Comparison of ENCODE assay signal across 8 mouse cellular contexts in the genomic region with DNA sequence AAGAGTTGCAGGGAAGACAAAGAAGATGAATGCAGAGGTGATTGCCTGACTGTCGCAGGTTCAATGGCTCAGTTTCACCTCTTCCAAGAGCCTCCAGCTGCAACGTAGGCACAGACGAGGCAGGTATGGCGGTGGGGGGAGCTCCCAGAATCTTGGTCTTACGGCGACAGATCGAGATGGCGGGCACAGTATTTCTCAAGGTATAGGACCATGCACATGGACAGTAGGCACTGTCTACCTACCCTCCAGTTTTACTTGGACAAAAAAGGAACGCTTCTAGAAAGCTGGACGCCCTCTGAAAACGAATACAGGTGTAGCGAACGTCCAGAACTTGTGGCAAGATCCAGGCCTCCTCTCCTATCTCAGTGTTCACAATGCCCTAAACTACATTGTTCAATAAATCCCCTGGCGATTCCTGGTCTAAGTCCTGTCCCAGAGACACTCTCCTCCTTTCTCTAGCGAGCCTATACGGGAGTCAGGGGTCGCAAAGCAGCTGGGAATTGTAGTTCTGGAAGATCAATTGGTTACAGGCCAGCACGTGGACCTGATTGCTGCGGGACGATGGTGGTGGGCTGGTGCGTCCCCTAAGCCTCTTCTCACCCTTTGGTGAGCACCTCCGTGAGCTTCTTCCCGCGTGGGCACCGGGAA. TPM values are rescaled to one million over a fixed set of nuclear protein-coding genes. Genes with fewer than 3 reads are reported as not detected.
DNase-seq lines count a peak whose midpoint lies in the region; ATAC-seq and TF ChIP-seq lines count a peak whose summit lies in the region.

No protein-coding gene starts in this region.

- peak overlapping the region; percentile 69 for H3K9ac ChIP-seq in embryonic facial prominence, embryonic 15.5 days
- peak overlapping the region; percentile 71 for H3K9ac ChIP-seq in hindbrain, embryonic 15.5 days
- H3K9ac ChIP-seq in limb, embryonic 14.5 days (ENCODE audit: low read depth, low read length, severe bottlenecking) = peak overlapping the region; percentile 87
- H3K9ac ChIP-seq in midbrain, embryonic 13.5 days (replicated peaks) = peak overlapping the region; percentile 76

- WGBS in heart, embryonic 10.5 days = 4% methylated on average over 25 of the region's 25 CpGs
- 2% methylated on average over 25 of the region's 25 CpGs for WGBS in embryonic facial prominence, embryonic 15.5 days
- WGBS in hindbrain, embryonic 15.5 days = 3% methylated on average over 25 of the region's 25 CpGs
- 4% methylated on average over 25 of the region's 25 CpGs for WGBS in limb, embryonic 14.5 days
- WGBS in midbrain, embryonic 13.5 days = 2% methylated on average over 25 of the region's 25 CpGs

- H3K4me1 ChIP-seq in heart, embryonic 10.5 days = peaks cover 6% of the 10 kb centered on the region
- H3K4me1 ChIP-seq in embryonic facial prominence, embryonic 15.5 days = peaks cover 10% of the 10 kb centered on the region
- peaks cover 22% of the 10 kb centered on the region for H3K4me1 ChIP-seq in hindbrain, embryonic 15.5 days (replicated peaks)
- H3K4me1 ChIP-seq in limb, embryonic 14.5 days (ENCODE audit: control insufficient read depth, insufficient read depth, low read length) = peaks cover 5% of the 10 kb centered on the region; the same call in 1 of the 2 replicates
- H3K4me1 ChIP-seq in midbrain, embryonic 13.5 days (replicated peaks) = peaks cover 20% of the 10 kb centered on the region
- peaks cover 5% of the 10 kb centered on the region for H3K4me1 ChIP-seq in testis, adult 2 months (ENCODE audit: control insufficient read depth, insufficient read depth, low read length)

- peak; percentile 89 for ATAC-seq in embryonic facial prominence, embryonic 15.5 days (ENCODE audit: insufficient number of reproducible peaks, low FRiP score, low TSS enrichment, low read depth)
- peak; percentile 93 for ATAC-seq in hindbrain, embryonic 15.5 days (ENCODE audit: low FRiP score, low read depth)
- ATAC-seq in limb, embryonic 14.5 days (ENCODE audit: low FRiP score, low read depth) = peak; percentile 93
- peak; percentile 95 for ATAC-seq in midbrain, embryonic 13.5 days

- DNase-seq in heart, embryonic 10.5 days (ENCODE audit: low spot score) = peak; percentile 95
- DNase-seq in heart, postnatal 10 days = no peak
- peak; percentile 96 for DNase-seq in R1 (ENCODE audit: low read depth, low spot score)
- DNase-seq in limb, embryonic 14.5 days (ENCODE audit: low spot score) = peak; percentile 90

- H3K4me3 ChIP-seq in heart, embryonic 10.5 days = peak overlapping the region; percentile 82
- H3K4me3 ChIP-seq in embryonic facial prominence, embryonic 15.5 days (replicated peaks) = peak overlapping the region; percentile 87
- peak overlapping the region; percentile 61 for H3K4me3 ChIP-seq in hindbrain, embryonic 15.5 days
- peak overlapping the region; percentile 91 for H3K4me3 ChIP-seq in limb, embryonic 14.5 days (replicated peaks; ENCODE audit: low read length)
- peak overlapping the region; percentile 83 for H3K4me3 ChIP-seq in midbrain, embryonic 13.5 days (replicated peaks)
- peak overlapping the region; percentile 95 for H3K4me3 ChIP-seq in testis, adult 2 months (ENCODE audit: control insufficient read depth, low read depth, low read length)

- H3K4me2 ChIP-seq in embryonic facial prominence, embryonic 15.5 days (replicated peaks) = peak overlapping the region; percentile 74
- H3K4me2 ChIP-seq in hindbrain, embryonic 15.5 days = peak overlapping the region; percentile 86
- peak overlapping the region; percentile 86 for H3K4me2 ChIP-seq in limb, embryonic 14.5 days (replicated peaks; ENCODE audit: low read depth, low read length, severe bottlenecking)
- H3K4me2 ChIP-seq in midbrain, embryonic 13.5 days (replicated peaks) = peak overlapping the region; percentile 70

- no peak for TF ChIP-seq POLR2A in limb, embryonic 14.5 days (IDR thresholded peaks at IDR 0.05; ENCODE audit: borderline replicate concordance, extremely low read depth, insufficient read depth, insufficient read length)
- no peak for TF ChIP-seq POLR2A in testis, adult 2 months (IDR thresholded peaks at IDR 0.05; ENCODE audit: control insufficient read depth, low read depth, low read length)

- H3K9me3 ChIP-seq in heart, embryonic 10.5 days = no peaks in the 10 kb centered on the region
- no peaks in the 10 kb centered on the region for H3K9me3 ChIP-seq in embryonic facial prominence, embryonic 15.5 days (replicated peaks)
- no peaks in the 10 kb centered on the region for H3K9me3 ChIP-seq in hindbrain, embryonic 15.5 days
- no peaks in the 10 kb centered on the region for H3K9me3 ChIP-seq in limb, embryonic 14.5 days (ENCODE audit: control insufficient read depth, low read length)
- H3K9me3 ChIP-seq in midbrain, embryonic 13.5 days = no peaks in the 10 kb centered on the region

- intact Hi-C loops in heart, postnatal 10 days (cut with DNase I) = loop anchor here (2.0 to 10.0 kb wide), 3 partner anchors 57 to 287 kb away; a partner anchor contains a TSS

- TF ChIP-seq CTCF in testis, adult 2 months (IDR thresholded peaks at IDR 0.05; ENCODE audit: control insufficient read depth, insufficient read depth, insufficient replicate concordance, low read depth, low read length) = no peak

- H3K27ac ChIP-seq in heart, embryonic 10.5 days = peak overlapping the region; percentile 90
- H3K27ac ChIP-seq in embryonic facial prominence, embryonic 15.5 days (replicated peaks) = peak overlapping the region; percentile 80
- peak overlapping the region; percentile 92 for H3K27ac ChIP-seq in hindbrain, embryonic 15.5 days (replicated peaks)
- H3K27ac ChIP-seq in limb, embryonic 14.5 days (replicated peaks; ENCODE audit: low read depth, low read length) = peak overlapping the region; percentile 55; the same call in 1 of the 2 replicates
- H3K27ac ChIP-seq in midbrain, embryonic 13.5 days = peak overlapping the region; percentile 85
- H3K27ac ChIP-seq in testis, adult 2 months (ENCODE audit: control insufficient read depth, insufficient read depth, low read depth, low read length) = peak overlapping the region; percentile 75

- no peaks in the 10 kb centered on the region for H3K27me3 ChIP-seq in heart, embryonic 10.5 days (ENCODE audit: insufficient read depth, poor library complexity, severe bottlenecking)
- no peaks in the 10 kb centered on the region for H3K27me3 ChIP-seq in embryonic facial prominence, embryonic 15.5 days
- no peaks in the 10 kb centered on the region for H3K27me3 ChIP-seq in hindbrain, embryonic 15.5 days
- no peaks in the 10 kb centered on the region for H3K27me3 ChIP-seq in limb, embryonic 14.5 days (ENCODE audit: control insufficient read depth, insufficient read depth, low read length)
- H3K27me3 ChIP-seq in midbrain, embryonic 13.5 days = no peaks in the 10 kb centered on the region
- no peaks in the 10 kb centered on the region for H3K27me3 ChIP-seq in testis, adult 2 months (ENCODE audit: control insufficient read depth, insufficient read depth, low read length)

- peaks cover 36% of the 10 kb centered on the region for H3K36me3 ChIP-seq in heart, embryonic 10.5 days
- H3K36me3 ChIP-seq in embryonic facial prominence, embryonic 15.5 days = peaks cover 29% of the 10 kb centered on the region
- peaks cover 22% of the 10 kb centered on the region for H3K36me3 ChIP-seq in hindbrain, embryonic 15.5 days
- H3K36me3 ChIP-seq in limb, embryonic 14.5 days (ENCODE audit: control insufficient read depth, insufficient read depth, low read length) = peaks cover 29% of the 10 kb centered on the region
- peaks cover 29% of the 10 kb centered on the region for H3K36me3 ChIP-seq in midbrain, embryonic 13.5 days
- no peaks in the 10 kb centered on the region for H3K36me3 ChIP-seq in testis, adult 2 months (ENCODE audit: control insufficient read depth, insufficient read depth, low read length)

RNA-seq across cellular contexts. Expression of a gene that starts 0.5 kb away (rescaled TPM):
- 144 and 165 TPM in 2 replicates for polyA plus RNA-seq in heart, embryonic 10.5 days (2016; fragmentation: Nextera tagmentation; extraction: Ambion mirVana)
- 10 to 100 TPM; 60.1 to 60.6 TPM for total RNA-seq in heart, postnatal 10 days (2021)
- polyA plus RNA-seq in embryonic facial prominence, embryonic 15.5 days (2015; fragmentation: Nextera tagmentation; extraction: Ambion mirVana) = 136 and 139 TPM in 2 replicates
- 166 and 168 TPM in 2 replicates for polyA plus RNA-seq in hindbrain, embryonic 15.5 days (2015; fragmentation: Nextera tagmentation; extraction: Ambion mirVana)
- 139 and 177 TPM in 2 replicates for polyA plus RNA-seq in limb, embryonic 14.5 days (2012; rRNA removed)
- polyA plus RNA-seq in limb, embryonic 14.5 days (2014; fragmentation: Nextera tagmentation; extraction: Ambion mirVana) = 150 and 155 TPM in 2 replicates
- 168 and 174 TPM in 2 replicates for polyA plus RNA-seq in midbrain, embryonic 13.5 days (2015; fragmentation: Nextera tagmentation; extraction: Ambion mirVana)
- polyA plus RNA-seq in testis, adult 2 months (2012; rRNA removed) = 31.1 and 33.7 TPM in 2 replicates

RNA-seq across cellular contexts. Expression of a gene that starts 7.5 kb away (rescaled TPM):
- 49.6 and 59.7 TPM in 2 replicates for polyA plus RNA-seq in heart, embryonic 10.5 days (2016; fragmentation: Nextera tagmentation; extraction: Ambion mirVana)
- total RNA-seq in heart, postnatal 10 days (2021) = 10 to 100 TPM; 46.7 to 50.4 TPM
- 34.9 and 42.3 TPM in 2 replicates for polyA plus RNA-seq in embryonic facial prominence, embryonic 15.5 days (2015; fragmentation: Nextera tagmentation; extraction: Ambion mirVana)
- polyA plus RNA-seq in hindbrain, embryonic 15.5 days (2015; fragmentation: Nextera tagmentation; extraction: Ambion mirVana) = 54.7 and 55.8 TPM in 2 replicates
- 25.1 and 33.9 TPM in 2 replicates for polyA plus RNA-seq in limb, embryonic 14.5 days (2012; rRNA removed)
- polyA plus RNA-seq in limb, embryonic 14.5 days (2014; fragmentation: Nextera tagmentation; extraction: Ambion mirVana) = 40.6 and 41.8 TPM in 2 replicates
- polyA plus RNA-seq in midbrain, embryonic 13.5 days (2015; fragmentation: Nextera tagmentation; extraction: Ambion mirVana) = 40.2 and 45.5 TPM in 2 replicates
- 30.2 and 35.7 TPM in 2 replicates for polyA plus RNA-seq in testis, adult 2 months (2012; rRNA removed)

RNA-seq across cellular contexts. Expression of a gene that starts 7.7 kb away (rescaled TPM):
- polyA plus RNA-seq in heart, embryonic 10.5 days (2016; fragmentation: Nextera tagmentation; extraction: Ambion mirVana) = not detected in 2 replicates
- total RNA-seq in heart, postnatal 10 days (2021) = not detected
- polyA plus RNA-seq in embryonic facial prominence, embryonic 15.5 days (2015; fragmentation: Nextera tagmentation; extraction: Ambion mirVana) = 10.2 and 10.4 TPM in 2 replicates
- not detected in 2 replicates for polyA plus RNA-seq in hindbrain, embryonic 15.5 days (2015; fragmentation: Nextera tagmentation; extraction: Ambion mirVana)
- 1.0 and 1.5 TPM in 2 replicates for polyA plus RNA-seq in limb, embryonic 14.5 days (2012; rRNA removed)
- polyA plus RNA-seq in limb, embryonic 14.5 days (2014; fragmentation: Nextera tagmentation; extraction: Ambion mirVana) = 1.4 and 5.6 TPM in 2 replicates
- not detected in 2 replicates for polyA plus RNA-seq in midbrain, embryonic 13.5 days (2015; fragmentation: Nextera tagmentation; extraction: Ambion mirVana)
- polyA plus RNA-seq in testis, adult 2 months (2012; rRNA removed) = not detected in 2 replicates

RNA-seq across cellular contexts. Expression of a gene that starts 10.2 kb away (rescaled TPM):
- 0.53 TPM in 1 of 2 replicates, not detected in the other for polyA plus RNA-seq in heart, embryonic 10.5 days (2016; fragmentation: Nextera tagmentation; extraction: Ambion mirVana)
- not detected for total RNA-seq in heart, postnatal 10 days (2021)
- not detected in 2 replicates for polyA plus RNA-seq in embryonic facial prominence, embryonic 15.5 days (2015; fragmentation: Nextera tagmentation; extraction: Ambion mirVana)
- polyA plus RNA-seq in hindbrain, embryonic 15.5 days (2015; fragmentation: Nextera tagmentation; extraction: Ambion mirVana) = 0.51 and 0.61 TPM in 2 replicates
- not detected in 2 replicates for polyA plus RNA-seq in limb, embryonic 14.5 days (2012; rRNA removed)
- polyA plus RNA-seq in limb, embryonic 14.5 days (2014; fragmentation: Nextera tagmentation; extraction: Ambion mirVana) = not detected in 2 replicates
- polyA plus RNA-seq in midbrain, embryonic 13.5 days (2015; fragmentation: Nextera tagmentation; extraction: Ambion mirVana) = 0.64 TPM in 1 of 2 replicates, not detected in the other
- polyA plus RNA-seq in testis, adult 2 months (2012; rRNA removed) = not detected in 2 replicates

RNA-seq across cellular contexts. Expression of a gene that starts 21.5 kb away (rescaled TPM):
- 39.4 and 56.0 TPM in 2 replicates for polyA plus RNA-seq in heart, embryonic 10.5 days (2016; fragmentation: Nextera tagmentation; extraction: Ambion mirVana)
- 10 to 100 TPM; 29.0 to 30.0 TPM for total RNA-seq in heart, postnatal 10 days (2021)
- polyA plus RNA-seq in embryonic facial prominence, embryonic 15.5 days (2015; fragmentation: Nextera tagmentation; extraction: Ambion mirVana) = 64.3 and 68.2 TPM in 2 replicates
- polyA plus RNA-seq in hindbrain, embryonic 15.5 days (2015; fragmentation: Nextera tagmentation; extraction: Ambion mirVana) = 67.3 and 67.5 TPM in 2 replicates
- 37.4 and 68.5 TPM in 2 replicates for polyA plus RNA-seq in limb, embryonic 14.5 days (2012; rRNA removed)
- polyA plus RNA-seq in limb, embryonic 14.5 days (2014; fragmentation: Nextera tagmentation; extraction: Ambion mirVana) = 54.1 and 60.1 TPM in 2 replicates
- 68.0 and 74.8 TPM in 2 replicates for polyA plus RNA-seq in midbrain, embryonic 13.5 days (2015; fragmentation: Nextera tagmentation; extraction: Ambion mirVana)
- 175 and 195 TPM in 2 replicates for polyA plus RNA-seq in testis, adult 2 months (2012; rRNA removed)

Comparison
In these comparisons a context has a peak if more than half of its experiments do, and no peak if none do; other contexts are left out.
1. DNase-seq: peak in heart, embryonic 10.5 days (single experiment), R1 (single experiment) and limb, embryonic 14.5 days (single experiment); none in heart, postnatal 10 days (0 of 2).
2. Peak in every context shown above with its lines, with median percentiles within 50 percentile points of each other: H3K27ac ChIP-seq, H3K4me3 ChIP-seq, ATAC-seq, H3K4me2 ChIP-seq and H3K9ac ChIP-seq.